ENCODE assay signal across 11 mouse cellular contexts in genomic region chr14:103840436-103840835, GRCm38 (mm10). TPM values are rescaled to one million over a fixed set of nuclear protein-coding genes. Genes with fewer than 3 reads are reported as not detected.
DNase-seq lines count a peak whose midpoint lies in the region; ATAC-seq lines count a peak whose summit lies in the region.
"Had no signal": no experiment of that assay in that cellular context is flagged by ENCODE, and none has a peak within 500 bp of the region (broad histone marks: within the 10 kb centered on the region; RNA-seq: fewer than 3 reads in every experiment).

No protein-coding gene starts in this region.

- no peak overlapping the region for H3K27ac ChIP-seq in heart, embryonic 10.5 days
- H3K27ac ChIP-seq in neural tube, embryonic 11.5 days (ENCODE audit: low read depth, low read length), result no peak overlapping the region
- H3K27ac ChIP-seq in macrophage, result peak overlapping the region; percentile 34; the same call in 1 of the 2 replicates

- peak overlapping the region; percentile 71 for H3K4me2 ChIP-seq in neural tube, embryonic 11.5 days (ENCODE audit: low read depth)

- DNase-seq in heart, embryonic 10.5 days (ENCODE audit: low spot score), result no peak
- DNase-seq in heart, adult 9 months (ENCODE audit: low spot score in 2 of 2), result no peak
- DNase-seq in neural tube, embryonic 11.5 days (ENCODE audit: low spot score), result no peak
- DNase-seq in neural tube, embryonic 10.5 days (ENCODE audit: extremely low spot score, low spot score), result no peak
- no peak for DNase-seq in B cell, adult 2 months
- no peak for DNase-seq in left cerebral cortex, adult 8-10 months (ENCODE audit: low spot score in 2 of 2)
- no peak for DNase-seq in right cerebral cortex, postnatal 36 days (ENCODE audit: low spot score in 2 of 2)
- DNase-seq: kidney, adult 18-20 months; lung, postnatal 4 days had no signal

- H3K4me3 ChIP-seq in heart, embryonic 10.5 days, result peak overlapping the region; percentile 35; the same call in 1 of the 2 replicates
- no peak overlapping the region for H3K4me3 ChIP-seq in neural tube, embryonic 11.5 days (ENCODE audit: low read depth, low read length)
- no peak overlapping the region for H3K4me3 ChIP-seq in macrophage (ENCODE audit: inconsistent target)

- no peaks in the 10 kb centered on the region for H3K79me2 ChIP-seq in macrophage (ENCODE audit: inconsistent target)

- no peaks in the 10 kb centered on the region for H3K27me3 ChIP-seq in heart, embryonic 10.5 days (ENCODE audit: insufficient read depth, poor library complexity, severe bottlenecking)
- H3K27me3 ChIP-seq in neural tube, embryonic 11.5 days (ENCODE audit: control insufficient read depth, insufficient read depth, low read length), result no peaks in the 10 kb centered on the region

- no peaks in the 10 kb centered on the region for H3K9me3 ChIP-seq in heart, embryonic 10.5 days
- H3K9me3 ChIP-seq in neural tube, embryonic 11.5 days (ENCODE audit: control insufficient read depth, low read length), result no peaks in the 10 kb centered on the region

- peaks cover 11% of the 10 kb centered on the region for H3K4me1 ChIP-seq in heart, embryonic 10.5 days
- H3K4me1 ChIP-seq in neural tube, embryonic 11.5 days (ENCODE audit: control insufficient read depth, insufficient read depth, low read length), result peaks cover 7% of the 10 kb centered on the region; the same call in 1 of the 2 replicates

- H3K36me3 ChIP-seq in heart, embryonic 10.5 days, result no peaks in the 10 kb centered on the region
- no peaks in the 10 kb centered on the region for H3K36me3 ChIP-seq in neural tube, embryonic 11.5 days (ENCODE audit: control insufficient read depth, insufficient read depth, low read length)
- no peaks in the 10 kb centered on the region for H3K36me3 ChIP-seq in macrophage (ENCODE audit: inconsistent target)

- ATAC-seq in neural tube, embryonic 11.5 days (ENCODE audit: insufficient read depth, low FRiP score, low TSS enrichment), result no peak
- ATAC-seq: CD4-positive, CD25-positive, alpha-beta regulatory T cell, adult 4 months had no signal

- no peak overlapping the region for H3K9ac ChIP-seq in neural tube, embryonic 11.5 days (ENCODE audit: low read length)

- WGBS in heart, embryonic 10.5 days, result 79% methylated on average over 2 of the region's 2 CpGs
- 84% methylated on average over 2 of the region's 2 CpGs for WGBS in neural tube, embryonic 11.5 days
- 52% methylated on average over 2 of the region's 2 CpGs for WGBS in macrophage (ENCODE audit: missing documents)

RNA-seq across cellular contexts. Expression of gene Ednrb, which starts 3.8 kb away (rescaled TPM):
- polyA plus RNA-seq in heart, embryonic 10.5 days (2016; fragmentation: Nextera tagmentation; extraction: Ambion mirVana), result 47.6 and 80.3 TPM in 2 replicates
- polyA plus RNA-seq in neural tube, embryonic 11.5 days (2014; fragmentation: Nextera tagmentation; extraction: Ambion mirVana), result 160 and 179 TPM in 2 replicates
- total RNA-seq in macrophage (2018; cell fraction: chromatin; rRNA removed), result 10 to 100 TPM in 12 of 26 experiments, 1 to 10 TPM in 14; 1.5 to 88.7 (median 8.1) TPM
- total RNA-seq in macrophage (2018; cell fraction: cytosol; rRNA removed), result 100 to 1,000 TPM in 2 of 26 experiments, 10 to 100 TPM in 22, 1 to 10 TPM in 2; 6.0 to 101 (median 22.7) TPM
- total RNA-seq in macrophage (2018; cell fraction: nucleus; rRNA removed), result 100 to 1,000 TPM in 3 of 26 experiments, 10 to 100 TPM in 21, 1 to 10 TPM in 2; 6.5 to 135 (median 24.5) TPM
- 6.8 to 36.9 TPM (median 17.7 TPM) in 3 replicates for polyA plus RNA-seq in macrophage (2018)
- total RNA-seq in left cerebral cortex, adult 8-10 months (2022), result 10 to 100 TPM; 37.5 to 40.3 (median 38.6) TPM
